Mouse (Mus musculus) granulocyte monocyte progenitor cell, adult 5-6 weeks (primary cell): ENCODE data around the gene Spata13. TPM values are rescaled to one million over a fixed set of nuclear protein-coding genes. Genes with fewer than 3 reads are reported as not detected.

Source experiments
- total RNA-seq, 2 experiments: library from RNA; stranded (forward) in 1 of 2; stranded (reverse) in 1 of 2; fragments of 200-712, 200-1000 nt in 1 of 2; fragments of >200 nt in 1 of 2; fragmentation: Nextera tagmentation in 1 of 2; gene quantifications; 2 replicates each; pipeline ENCODE4 v1.2.3; 2014 to 2017

The Spata13 gene
- total RNA-seq, 2 experiments from 2014 or later, result 24.0 to 39.3 TPM

Other genes with a start within 250 kb of the Spata13 start
- not detected in 2 replicates for gene C1qtnf9, start 134.1 kb downstream of the Spata13 start, total RNA-seq (2014; fragmentation: Nextera tagmentation)
- not detected in 2 replicates for gene C1qtnf9, start 134.1 kb downstream of the Spata13 start, total RNA-seq (2017)
- 19.7 and 25.8 TPM in 2 replicates for gene Mipep, start 150.6 kb downstream of the Spata13 start, total RNA-seq (2014; fragmentation: Nextera tagmentation)
- 24.0 and 25.5 TPM in 2 replicates for gene Mipep, start 150.6 kb downstream of the Spata13 start, total RNA-seq (2017)